In the genomic region with DNA sequence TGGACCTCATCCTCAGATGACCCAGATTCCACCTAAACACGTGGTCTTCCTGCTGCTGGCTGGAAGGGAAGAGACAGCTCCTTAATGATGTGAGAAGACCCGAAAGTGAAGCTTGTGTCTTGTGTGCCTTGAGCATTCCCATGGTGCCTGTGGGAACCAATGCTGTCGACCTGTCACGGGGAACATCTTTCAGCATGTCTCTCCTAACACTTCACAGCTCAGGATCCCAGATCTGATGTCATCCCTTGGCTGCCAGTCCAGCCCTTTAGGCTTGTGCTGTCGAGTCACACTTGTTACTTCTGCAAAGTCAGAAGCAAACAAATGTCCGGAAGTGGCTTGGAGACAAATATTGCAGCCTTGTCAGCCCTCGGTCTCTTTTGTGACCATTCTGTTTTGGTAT, we compare ENCODE assay signal across 14 mouse cellular contexts. TPM values are rescaled to one million over a fixed set of nuclear protein-coding genes. Genes with fewer than 3 reads are reported as not detected.
DNase-seq lines count a peak whose midpoint lies in the region; ATAC-seq and TF ChIP-seq lines count a peak whose summit lies in the region.
"Had no signal": no experiment of that assay in that cellular context is flagged by ENCODE, and none has a peak within 500 bp of the region (broad histone marks: within the 10 kb centered on the region; RNA-seq: fewer than 3 reads in every experiment).

No protein-coding gene starts in this region.

- H3K4me3 ChIP-seq in lung, adult 2 months (replicated peaks; ENCODE audit: extremely low read depth, low read depth, low read length), result no peak overlapping the region
- no peak overlapping the region for H3K4me3 ChIP-seq in heart, embryonic 13.5 days
- H3K4me3 ChIP-seq in lung, postnatal 0 days (ENCODE audit: low read depth, low read length), result no peak overlapping the region
- no peak overlapping the region for H3K4me3 ChIP-seq in small intestine, adult 2 months (ENCODE audit: low read depth, low read length)
- H3K4me3 ChIP-seq: embryonic facial prominence, embryonic 12.5 days; liver, embryonic 15.5 days had no signal

- peaks cover 58% of the 10 kb centered on the region for H3K36me3 ChIP-seq in heart, embryonic 13.5 days
- peaks cover 8% of the 10 kb centered on the region; the same call in 1 of the 2 replicates for H3K36me3 ChIP-seq in lung, postnatal 0 days (ENCODE audit: insufficient read depth, low read length)
- peaks cover 14% of the 10 kb centered on the region for H3K36me3 ChIP-seq in small intestine, adult 2 months (ENCODE audit: control insufficient read depth, insufficient read depth, low read length)

- no peak for TF ChIP-seq EP300 in lung, postnatal 0 days (IDR thresholded peaks at IDR 0.05)

- H3K27ac ChIP-seq in heart, embryonic 13.5 days (replicated peaks), result peak overlapping the region; percentile 44
- no peak overlapping the region for H3K27ac ChIP-seq in lung, postnatal 0 days (ENCODE audit: low read length)
- H3K27ac ChIP-seq in small intestine, adult 2 months (ENCODE audit: insufficient read depth, low read depth, low read length), result 0 out of 2 replicates have a peak overlapping the region, but pooled peaks have one; percentile 3
- H3K27ac ChIP-seq: embryonic facial prominence, embryonic 12.5 days; liver, embryonic 15.5 days had no signal

- H3K4me2 ChIP-seq in heart, embryonic 13.5 days, result no peak overlapping the region
- no peak overlapping the region for H3K4me2 ChIP-seq in lung, postnatal 0 days (replicated peaks; ENCODE audit: low read depth, low read length)
- H3K4me2 ChIP-seq: embryonic facial prominence, embryonic 12.5 days; liver, embryonic 15.5 days had no signal

- no peak for ATAC-seq in heart, embryonic 13.5 days (ENCODE audit: extremely low read depth, insufficient number of reproducible peaks, low FRiP score, low TSS enrichment)
- ATAC-seq in lung, postnatal 0 days, result peak; percentile 82
- no peak for ATAC-seq in erythroblast, adult 5-6 weeks (replicated peaks; ENCODE audit: low FRiP score, poor library complexity, severe bottlenecking)
- ATAC-seq: forebrain, embryonic 14.5 days; intestine, embryonic 16.5 days; midbrain, embryonic 16.5 days had no signal

- H3K9ac ChIP-seq in heart, embryonic 13.5 days, result no peak overlapping the region
- no peak overlapping the region for H3K9ac ChIP-seq in lung, postnatal 0 days (replicated peaks; ENCODE audit: low read depth)
- H3K9ac ChIP-seq: embryonic facial prominence, embryonic 12.5 days; liver, embryonic 15.5 days had no signal

- no peak for TF ChIP-seq CTCF in lung, adult 2 months (IDR thresholded peaks at IDR 0.05; ENCODE audit: insufficient read depth, low read length)
- TF ChIP-seq CTCF in lung, postnatal 0 days (IDR thresholded peaks at IDR 0.05), result no peak
- no peak for TF ChIP-seq CTCF in small intestine, adult 2 months (IDR thresholded peaks at IDR 0.05; ENCODE audit: extremely low read depth, insufficient read length, insufficient replicate concordance, low read depth, low read length)

- WGBS in lung, adult 2 months, result 36% methylated on average over 7 of the region's 7 CpGs
- 37% methylated on average over 7 of the region's 7 CpGs for WGBS in heart, embryonic 13.5 days
- 39% methylated on average over 7 of the region's 7 CpGs for WGBS in lung, postnatal 0 days
- WGBS in small intestine, adult 2 months, result 68% methylated on average over 7 of the region's 7 CpGs

- H3K27me3 ChIP-seq in heart, embryonic 13.5 days (replicated peaks), result no peaks in the 10 kb centered on the region
- no peaks in the 10 kb centered on the region for H3K27me3 ChIP-seq in lung, postnatal 0 days (replicated peaks; ENCODE audit: insufficient read depth, low read length)
- H3K27me3 ChIP-seq in small intestine, adult 2 months (ENCODE audit: control insufficient read depth, insufficient read depth, low read length), result no peaks in the 10 kb centered on the region
- H3K27me3 ChIP-seq: embryonic facial prominence, embryonic 12.5 days; liver, embryonic 15.5 days had no signal

- DNase-seq in lung, adult 18-20 months, result peak; percentile 46 to 54
- DNase-seq in lung, adult 2 months, result no peak
- DNase-seq in lung, postnatal 0 days (ENCODE audit: low spot score), result peak; percentile 68
- DNase-seq in right cerebral cortex, adult 18-20 months, result no peak
- DNase-seq: kidney, postnatal 36 days; right cerebral cortex, postnatal 4 days had no signal

- H3K4me1 ChIP-seq in lung, adult 2 months (ENCODE audit: control insufficient read depth, insufficient read depth, low read length), result peaks cover 16% of the 10 kb centered on the region
- H3K4me1 ChIP-seq in heart, embryonic 13.5 days, result peaks cover 41% of the 10 kb centered on the region
- no peaks in the 10 kb centered on the region for H3K4me1 ChIP-seq in lung, postnatal 0 days (ENCODE audit: insufficient read depth, low read depth, low read length)
- H3K4me1 ChIP-seq in small intestine, adult 2 months (ENCODE audit: control insufficient read depth, insufficient read depth, insufficient read length, low read length), result peaks cover 6% of the 10 kb centered on the region; the same call in 1 of the 2 replicates
- H3K4me1 ChIP-seq: embryonic facial prominence, embryonic 12.5 days had no signal

- no peaks in the 10 kb centered on the region for H3K9me3 ChIP-seq in heart, embryonic 13.5 days
- H3K9me3 ChIP-seq in lung, postnatal 0 days (ENCODE audit: low read length), result no peaks in the 10 kb centered on the region
- H3K9me3 ChIP-seq: embryonic facial prominence, embryonic 12.5 days; liver, embryonic 15.5 days had no signal

- TF ChIP-seq POLR2A in lung, adult 2 months (IDR thresholded peaks at IDR 0.05; ENCODE audit: borderline replicate concordance, extremely low read depth, low read depth, low read length), result no peak
- TF ChIP-seq POLR2A in small intestine, adult 2 months (IDR thresholded peaks at IDR 0.05; ENCODE audit: low read depth, low read length), result no peak

RNA-seq across cellular contexts. Expression of a gene that starts 16.4 kb away (rescaled TPM):
- polyA plus RNA-seq in lung, adult 2 months (2012; rRNA removed), result 6.4 and 9.8 TPM in 2 replicates
- polyA plus RNA-seq in heart, embryonic 13.5 days (2015; fragmentation: Nextera tagmentation; extraction: Ambion mirVana), result 126 and 154 TPM in 2 replicates
- polyA plus RNA-seq in lung, postnatal 0 days (2015; fragmentation: Nextera tagmentation; extraction: Ambion mirVana), result 13.5 and 18.9 TPM in 2 replicates
- 2.8 and 4.8 TPM in 2 replicates for polyA plus RNA-seq in small intestine, adult 2 months (2012; rRNA removed)
- 10.8 and 12.7 TPM in 2 replicates for total RNA-seq in erythroblast, adult 5-6 weeks (2015; ENCODE audit: low replicate concordance)
- 20.8 and 32.6 TPM in 2 replicates for total RNA-seq in erythroblast, adult 5-6 weeks (2017; ENCODE audit: low replicate concordance)

RNA-seq across cellular contexts. Expression of a gene that starts 16.6 kb away (rescaled TPM):
- polyA plus RNA-seq in lung, adult 2 months (2012; rRNA removed), result 32.7 and 37.6 TPM in 2 replicates
- polyA plus RNA-seq in heart, embryonic 13.5 days (2015; fragmentation: Nextera tagmentation; extraction: Ambion mirVana), result 14.5 and 16.3 TPM in 2 replicates
- polyA plus RNA-seq in lung, postnatal 0 days (2015; fragmentation: Nextera tagmentation; extraction: Ambion mirVana), result 9.1 and 9.6 TPM in 2 replicates
- polyA plus RNA-seq in small intestine, adult 2 months (2012; rRNA removed), result 19.9 and 28.1 TPM in 2 replicates
- 8.1 and 13.6 TPM in 2 replicates for total RNA-seq in erythroblast, adult 5-6 weeks (2015; ENCODE audit: low replicate concordance)
- 14.5 and 22.6 TPM in 2 replicates for total RNA-seq in erythroblast, adult 5-6 weeks (2017; ENCODE audit: low replicate concordance)

Comparison
In these comparisons a context has a peak if more than half of its experiments do, and no peak if none do; other contexts are left out.
1. DNase-seq: peak in lung, adult 18-20 months (2 of 2) and lung, postnatal 0 days (single experiment); none in lung, adult 2 months (single experiment) and right cerebral cortex, adult 18-20 months (single experiment).